Mouse (Mus musculus) hindbrain, embryonic 16.5 days (tissue): Measurements from ENCODE around the gene Rcor3. TPM values are rescaled to one million over a fixed set of nuclear protein-coding genes. Genes with fewer than 3 reads are reported as not detected.

Source experiments
- ATAC-seq: fragments of 200-750 bp; cut with Nextera tagmentation; 2 replicates; pipeline ENCODE4 v1.8.0; 2017; ENCODE audit warnings: moderate TSS enrichment, moderate library complexity
- H3K27ac ChIP-seq: fragments of 300-500 bp; sonication (generic); 2 replicates; pipeline ENCODE4 v1.5.1; 2014; ENCODE audit warnings: low read depth, mild to moderate bottlenecking, control low read depth, low read length, moderate library complexity
- H3K27me3 ChIP-seq: fragments of 300-500 bp; sonication (generic); replicated peaks from 2 replicates; pipeline ENCODE4 v1.6.1; 2014; ENCODE audit warnings: low read length; ENCODE audit not compliant: control insufficient read depth, insufficient read depth
- H3K36me3 ChIP-seq: fragments of 300-500 bp; sonication (generic); 2 replicates; pipeline ENCODE4 v1.6.1; 2014; ENCODE audit warnings: mild to moderate bottlenecking, low read length, moderate library complexity, mixed read lengths; ENCODE audit not compliant: control insufficient read depth, insufficient read depth
- H3K4me1 ChIP-seq: fragments of 300-500 bp; sonication (generic); 2 replicates; pipeline ENCODE4 v1.6.1; 2014; ENCODE audit warnings: low read depth, low read length; ENCODE audit not compliant: control insufficient read depth, insufficient read depth
- H3K4me2 ChIP-seq: fragments of 300-500 bp; sonication (generic); 2 replicates; pipeline ENCODE4 v1.6.1; 2014; ENCODE audit warnings: mild to moderate bottlenecking, low read length, control low read depth, moderate library complexity
- H3K4me3 ChIP-seq: fragments of 300-500 bp; sonication (generic); 2 replicates; pipeline ENCODE4 v1.5.1; 2014; ENCODE audit warnings: mild to moderate bottlenecking, low read length, control low read depth, moderate library complexity
- H3K9ac ChIP-seq: fragments of 300-500 bp; sonication (generic); 2 replicates; pipeline ENCODE4 v1.6.1; 2014; ENCODE audit warnings: low read depth, mild to moderate bottlenecking, control low read depth, low read length, moderate library complexity
- H3K9me3 ChIP-seq: fragments of 300-500 bp; sonication (generic); 2 replicates; pipeline ENCODE4 v1.6.1; 2014; ENCODE audit warnings: mild to moderate bottlenecking, low read length, moderate library complexity; ENCODE audit not compliant: control insufficient read depth
- WGBS: fragments of 180-500 bp; shearing (Covaris S2); extraction: QIAGEN DNeasy Blood & Tissue Kit; methylation state at CpG from one replicate; pipeline ENCODE4 v1.1.7; 2014; 5-methylcytosine and 5-hydroxymethylcytosine counted together
- polyA plus RNA-seq: library from polyadenylated mRNA; unstranded; fragments of >200 nt; fragmentation: Nextera tagmentation; extraction: Ambion mirVana; gene quantifications from 2 replicates; pipeline ENCODE4 v1.2.1, GENCODE M21; 2015

Gene Rcor3
- polyA plus RNA-seq, 1 experiment from 2014 or later = 42.1 TPM

GRCm38 (mm10) chr1:192089208-192090166 lies 48.4 kb downstream of the Rcor3 start:
- H3K4me1 ChIP-seq = peaks cover 5% of the 10 kb centered on the region; the same call in 1 of the 2 replicates
- no peaks in the 10 kb centered on the region for H3K36me3 ChIP-seq
- H3K27me3 ChIP-seq = peaks cover 7% of the 10 kb centered on the region
- no peak for ATAC-seq
- no peak overlapping the region for H3K4me3 ChIP-seq
- no peaks in the 10 kb centered on the region for H3K9me3 ChIP-seq
- H3K9ac ChIP-seq = no peak overlapping the region
- WGBS = 66% methylated on average over 9 of the region's 9 CpGs
- no peak overlapping the region for H3K27ac ChIP-seq
- H3K4me2 ChIP-seq = no peak overlapping the region

DNA sequence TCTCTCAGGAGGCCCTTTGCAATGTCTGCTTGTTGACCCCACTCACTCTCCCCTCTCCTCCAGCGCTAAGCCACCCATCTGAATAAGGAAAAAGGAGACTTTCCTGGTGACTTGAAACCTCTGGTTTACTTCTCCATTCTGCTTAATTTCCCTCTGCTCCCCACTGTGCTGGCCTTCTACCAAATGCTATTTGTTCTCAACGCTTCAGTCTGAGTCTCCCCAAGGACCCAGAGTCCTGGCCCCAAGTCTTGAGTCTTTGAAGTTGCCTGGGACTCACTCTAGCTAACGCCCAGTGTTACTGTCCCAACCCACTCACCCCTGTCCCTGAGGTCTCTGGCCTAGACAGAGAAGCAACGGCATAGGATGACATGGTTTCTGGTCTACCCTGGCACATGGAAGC lies 49.9 kb downstream of the Rcor3 start:
- WGBS = 75% methylated on average over 4 of the region's 4 CpGs
- Histone ChIP-seq H3K36me3 (no peaks in the 10 kb centered on the region), H3K27ac (no peak overlapping the region), H3K4me3 (no peak overlapping the region), H3K9me3 (no peaks in the 10 kb centered on the region), H3K4me2 (no peak overlapping the region), H3K9ac (no peak overlapping the region), H3K4me1 (peaks cover 5% of the 10 kb centered on the region; the same call in 1 of the 2 replicates), H3K27me3 (peaks cover 7% of the 10 kb centered on the region)
- no peak for ATAC-seq

DNA sequence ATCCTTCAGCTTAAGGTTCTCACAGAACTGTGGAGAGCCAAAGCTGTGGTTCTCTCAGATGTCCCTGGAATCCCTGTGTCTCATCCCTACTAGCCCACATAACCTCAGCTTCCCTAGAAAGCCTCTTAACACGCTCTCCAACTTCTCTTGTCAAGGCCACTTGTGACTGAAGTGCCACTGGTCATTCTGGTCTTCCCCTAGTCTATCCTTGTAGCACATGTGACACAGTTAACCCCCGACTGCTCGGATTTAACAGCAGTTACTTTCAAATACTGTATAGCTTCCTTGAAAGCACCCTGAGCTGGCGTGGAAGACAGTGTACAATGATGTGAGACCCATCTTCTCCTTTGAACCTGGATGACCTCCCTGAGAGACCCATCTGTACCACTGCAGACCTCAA lies 50.8 kb downstream of the Rcor3 start:
- Histone ChIP-seq H3K4me3 (no peak overlapping the region), H3K4me2 (no peak overlapping the region), H3K9ac (no peak overlapping the region), H3K9me3 (no peaks in the 10 kb centered on the region), H3K4me1 (peaks cover 5% of the 10 kb centered on the region; the same call in 1 of the 2 replicates), H3K27ac (no peak overlapping the region), H3K27me3 (peaks cover 7% of the 10 kb centered on the region), H3K36me3 (no peaks in the 10 kb centered on the region)
- ATAC-seq = no peak
- 88% methylated on average over 4 of the region's 4 CpGs for WGBS

DNA sequence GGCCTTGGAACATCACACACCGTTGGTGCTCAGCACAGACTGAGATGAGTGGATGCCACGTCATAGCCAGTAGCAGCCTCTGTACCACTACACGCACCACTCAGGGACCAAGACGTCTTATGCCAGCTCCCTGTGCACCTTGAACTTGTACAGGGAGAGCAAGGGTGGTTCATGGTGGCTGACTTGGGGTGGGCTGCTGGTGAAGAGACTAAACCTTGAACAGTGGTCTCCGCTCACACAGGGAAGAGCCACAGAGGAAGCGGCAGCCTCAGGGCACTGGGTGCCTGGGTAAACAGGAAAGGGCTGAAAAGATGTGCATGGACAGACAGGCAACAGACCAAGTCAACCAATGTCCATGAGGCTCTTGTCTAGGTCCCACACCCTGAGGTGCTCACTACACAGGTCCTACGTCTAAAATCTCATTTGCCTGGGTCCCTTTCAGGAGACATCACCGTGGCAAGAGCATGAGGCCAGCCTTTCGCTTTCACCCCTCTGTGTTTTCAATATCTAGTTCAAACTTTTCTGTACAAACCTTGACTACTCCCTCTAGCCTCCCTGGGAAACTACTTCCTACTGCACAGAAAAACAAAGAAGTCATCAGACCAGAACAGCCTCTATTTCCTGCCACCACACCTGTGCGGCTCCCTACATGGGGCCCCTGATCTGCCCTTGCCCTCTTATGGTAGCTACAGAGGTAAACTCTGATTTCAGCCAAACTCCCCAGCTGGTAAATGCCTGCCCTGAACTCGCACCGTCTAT lies 51.4 kb downstream of the Rcor3 start:
- H3K27ac ChIP-seq = no peak overlapping the region
- WGBS = 91% methylated on average over 12 of the region's 12 CpGs
- H3K9me3 ChIP-seq = no peaks in the 10 kb centered on the region
- H3K36me3 ChIP-seq = no peaks in the 10 kb centered on the region
- H3K27me3 ChIP-seq = peaks cover 7% of the 10 kb centered on the region
- no peaks in the 10 kb centered on the region for H3K4me1 ChIP-seq
- H3K4me3 ChIP-seq = no peak overlapping the region
- no peak overlapping the region for H3K9ac ChIP-seq
- H3K4me2 ChIP-seq = no peak overlapping the region
- ATAC-seq = no peak

DNA sequence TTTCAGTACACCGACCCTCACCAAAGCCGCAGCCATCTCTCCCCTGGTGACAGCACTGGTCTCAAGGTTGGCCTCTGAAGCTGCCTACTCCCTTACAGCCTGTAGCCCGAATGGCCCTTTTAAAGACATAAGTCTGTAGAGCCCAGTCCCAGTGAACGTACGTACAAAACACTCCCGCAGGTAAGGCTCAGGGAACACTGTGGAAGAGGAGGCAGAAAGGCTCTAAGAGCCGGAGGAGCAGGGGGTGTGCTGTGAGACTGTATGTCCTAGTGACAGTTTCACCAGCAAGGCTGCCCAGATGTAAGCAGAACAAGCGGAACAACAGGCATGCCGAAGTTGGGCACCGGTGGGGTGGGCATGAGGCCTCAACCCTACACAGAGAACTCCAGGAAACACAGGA lies 52.6 kb downstream of the Rcor3 start:
- H3K4me3 ChIP-seq = no peak overlapping the region
- no peak overlapping the region for H3K27ac ChIP-seq
- ATAC-seq = no peak
- H3K36me3 ChIP-seq = no peaks in the 10 kb centered on the region
- no peaks in the 10 kb centered on the region for H3K9me3 ChIP-seq
- no peaks in the 10 kb centered on the region for H3K27me3 ChIP-seq
- 95% methylated on average over 10 of the region's 10 CpGs for WGBS
- H3K4me2 ChIP-seq = no peak overlapping the region
- no peaks in the 10 kb centered on the region for H3K4me1 ChIP-seq
- no peak overlapping the region for H3K9ac ChIP-seq

GRCm38 (mm10) chr1:192082646-192083045 lies 55.2 kb downstream of the Rcor3 start:
- 89% methylated on average over 1 of the region's 1 CpGs for WGBS
- Histone ChIP-seq H3K27ac (no peak overlapping the region), H3K4me2 (no peak overlapping the region), H3K4me3 (no peak overlapping the region), H3K9me3 (no peaks in the 10 kb centered on the region), H3K27me3 (no peaks in the 10 kb centered on the region), H3K4me1 (no peaks in the 10 kb centered on the region), H3K9ac (no peak overlapping the region), H3K36me3 (no peaks in the 10 kb centered on the region)
- ATAC-seq = no peak

DNA sequence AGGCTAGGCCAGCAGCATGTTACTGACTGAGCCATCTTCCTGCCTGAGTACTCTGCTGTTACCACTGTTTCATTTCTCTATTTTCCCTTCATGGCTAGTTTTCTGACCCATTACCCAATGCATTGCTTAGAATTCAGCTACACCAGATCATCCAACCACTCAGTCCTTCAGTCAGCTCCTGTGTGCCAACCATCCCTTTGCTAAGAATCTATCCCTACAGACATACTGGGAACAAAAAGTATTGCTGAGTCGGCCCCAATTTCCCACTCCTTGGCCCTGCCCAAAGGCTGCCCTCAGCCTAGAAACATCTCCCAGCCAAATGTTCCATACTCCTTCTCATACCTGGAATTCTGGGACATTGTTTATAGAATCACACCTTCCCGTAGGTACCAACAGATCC lies 56.7 kb downstream of the Rcor3 start:
- WGBS = 93% methylated on average over 2 of the region's 2 CpGs
- H3K27me3 ChIP-seq = no peaks in the 10 kb centered on the region
- no peak overlapping the region for H3K4me3 ChIP-seq
- no peak for ATAC-seq
- H3K4me2 ChIP-seq = no peak overlapping the region
- H3K36me3 ChIP-seq = no peaks in the 10 kb centered on the region
- no peak overlapping the region for H3K9ac ChIP-seq
- H3K9me3 ChIP-seq = no peaks in the 10 kb centered on the region
- H3K27ac ChIP-seq = no peak overlapping the region
- H3K4me1 ChIP-seq = no peaks in the 10 kb centered on the region

DNA sequence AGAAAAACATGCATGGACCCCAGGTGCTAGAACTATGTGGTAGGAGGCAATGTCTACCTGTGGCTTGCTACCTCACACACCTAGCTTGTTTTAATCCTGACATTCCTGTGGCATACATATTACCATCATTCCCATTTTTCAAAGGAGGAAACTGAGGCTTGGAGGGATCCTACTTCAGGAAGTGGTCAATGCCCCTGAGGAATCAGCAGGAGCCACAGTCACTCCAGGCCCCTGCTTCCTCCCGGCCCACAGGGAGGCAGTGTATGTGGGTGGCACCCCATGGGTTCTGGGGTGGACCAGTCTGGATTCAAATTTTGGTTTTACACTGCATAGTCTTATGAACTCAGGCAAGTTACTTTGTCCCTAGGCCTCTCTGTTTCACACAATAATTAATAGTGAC lies 58.7 kb downstream of the Rcor3 start:
- H3K27me3 ChIP-seq = no peaks in the 10 kb centered on the region
- H3K4me3 ChIP-seq = no peak overlapping the region
- H3K27ac ChIP-seq = no peak overlapping the region
- H3K9me3 ChIP-seq = no peaks in the 10 kb centered on the region
- no peak overlapping the region for H3K4me2 ChIP-seq
- WGBS = 73% methylated on average over 1 of the region's 1 CpGs
- ATAC-seq = no peak
- no peaks in the 10 kb centered on the region for H3K4me1 ChIP-seq
- H3K9ac ChIP-seq = no peak overlapping the region
- H3K36me3 ChIP-seq = no peaks in the 10 kb centered on the region

DNA sequence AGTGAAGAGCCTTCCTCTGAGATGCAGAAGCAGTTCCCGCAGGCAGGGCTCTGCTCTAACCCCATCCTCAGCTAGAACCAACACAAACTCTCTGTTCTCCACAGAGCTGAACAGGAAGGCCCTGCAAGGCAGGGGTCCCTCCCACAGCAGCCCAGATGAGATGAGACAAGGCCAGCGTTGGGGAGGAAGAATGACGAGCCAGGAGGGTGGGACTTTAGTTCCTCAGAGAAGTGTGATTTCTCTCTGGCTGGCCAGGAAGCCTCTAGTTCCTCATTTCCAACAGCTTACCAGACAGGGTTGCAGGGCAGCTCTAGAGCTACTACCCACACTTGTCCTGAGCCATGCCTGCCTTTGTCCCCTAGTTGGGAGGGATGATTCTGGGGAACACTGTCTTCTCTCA lies 59.5 kb downstream of the Rcor3 start:
- H3K36me3 ChIP-seq = no peaks in the 10 kb centered on the region
- no peak overlapping the region for H3K4me2 ChIP-seq
- WGBS = 67% methylated on average over 3 of the region's 3 CpGs
- no peak overlapping the region for H3K9ac ChIP-seq
- 0 out of 2 replicates have a peak overlapping the region, but pooled peaks have one; percentile 4 for H3K27ac ChIP-seq
- H3K4me3 ChIP-seq = no peak overlapping the region
- H3K27me3 ChIP-seq = no peaks in the 10 kb centered on the region
- no peaks in the 10 kb centered on the region for H3K4me1 ChIP-seq
- H3K9me3 ChIP-seq = no peaks in the 10 kb centered on the region
- no peak for ATAC-seq
